Mouse (Mus musculus) C2C12 (cell line): Measurements from ENCODE around the gene Armc9.

ENCODE experiments used
- CEBPB ChIP-seq: IDR thresholded peaks from one replicate; pipeline ENCODE4 v1.6.1; 2011; ENCODE audit warnings: low read depth, mild to moderate bottlenecking, control low read depth, moderate library complexity
- CTCF ChIP-seq: IDR thresholded peaks from one replicate; pipeline ENCODE4 v1.5.1; 2011; ENCODE audit not compliant: control insufficient read depth, insufficient read depth, insufficient read length
- MAX ChIP-seq: IDR thresholded peaks from one replicate; pipeline ENCODE4 v1.6.1; 2011; ENCODE audit warnings: mild to moderate bottlenecking, control low read depth
- MYOD1 ChIP-seq: IDR thresholded peaks from one replicate; pipeline ENCODE4 v1.6.1; 2011; ENCODE audit warnings: low read depth; ENCODE audit not compliant: control insufficient read depth, insufficient read length
- MYOG ChIP-seq: IDR thresholded peaks from one replicate; pipeline ENCODE4 v1.6.1; 2011; ENCODE audit not compliant: control insufficient read depth, insufficient read length; ENCODE audit errors: extremely low read depth

- TF ChIP-seq CTCF (no peak), CEBPB (no peak), MYOG (no peak), MYOD1 (peak; percentile 23), MAX (no peak)
These were observed 8.3 kb upstream of the Armc9 start for GRCm38 (mm10) chr1:86146293-86146692.
